Mouse (Mus musculus) right cerebral cortex, adult 18-20 months (tissue): ENCODE measurements around the gene Gprasp1.
A peak's percentile ranks its signal among the peaks of the same experiment; 100 is the strongest.
"Not testable (repeated sequence)": the region's sequence is repeated elsewhere in the genome, so short reads cannot be mapped to it uniquely, and the experiment has no call there.

Experiments
- DNase-seq: peaks from one replicate; pipeline ENCODE4 v3.0.0; 2022; ENCODE audit warnings: mixed read lengths

The Gprasp1 gene

DNA sequence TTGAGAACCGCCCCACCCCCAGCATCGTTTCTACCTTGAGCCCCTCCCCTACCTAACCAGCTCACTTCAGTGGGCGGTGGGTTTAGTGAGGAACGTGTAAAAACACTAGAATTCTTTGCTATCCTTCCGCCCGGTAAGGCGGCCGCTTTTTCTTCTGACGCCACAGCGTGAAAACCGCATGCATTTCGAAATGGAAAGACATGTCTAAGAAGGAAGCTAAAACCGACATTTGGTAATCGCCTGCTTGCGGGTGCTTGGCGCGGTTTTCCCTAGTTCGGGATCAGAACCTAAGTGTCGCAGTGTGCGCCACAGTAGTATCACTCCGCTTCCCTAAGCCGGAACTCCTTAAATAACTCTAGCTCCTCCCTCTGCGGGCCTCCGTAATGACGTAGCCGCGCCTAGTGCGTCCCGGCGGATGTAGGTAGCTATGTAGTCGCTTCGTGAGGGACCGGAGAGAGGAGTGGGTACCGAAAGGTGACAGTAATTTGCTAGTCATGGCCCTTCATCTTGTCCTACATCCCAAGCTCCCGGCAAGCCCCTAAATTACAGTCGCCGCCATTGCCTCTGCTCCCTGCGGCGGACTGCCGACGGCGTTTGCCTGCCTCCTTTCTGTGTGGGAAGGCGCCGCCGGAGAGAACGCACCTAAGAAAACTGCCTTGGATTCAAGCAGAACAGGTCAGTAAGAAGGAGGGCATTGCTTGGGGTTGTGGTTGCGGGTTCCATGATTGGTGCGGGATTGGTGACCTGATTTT lies at the start of gene Gprasp1, which contains the start of gene Armcx5:
Gene Gprasp1, plus strand, starts transcription at position 430 of the 752 bp plus-strand sequence.
Gene Armcx5, plus strand, starts transcription at position 430 of the 752 bp plus-strand sequence.
- DNase-seq = peak; percentile 92

DNA sequence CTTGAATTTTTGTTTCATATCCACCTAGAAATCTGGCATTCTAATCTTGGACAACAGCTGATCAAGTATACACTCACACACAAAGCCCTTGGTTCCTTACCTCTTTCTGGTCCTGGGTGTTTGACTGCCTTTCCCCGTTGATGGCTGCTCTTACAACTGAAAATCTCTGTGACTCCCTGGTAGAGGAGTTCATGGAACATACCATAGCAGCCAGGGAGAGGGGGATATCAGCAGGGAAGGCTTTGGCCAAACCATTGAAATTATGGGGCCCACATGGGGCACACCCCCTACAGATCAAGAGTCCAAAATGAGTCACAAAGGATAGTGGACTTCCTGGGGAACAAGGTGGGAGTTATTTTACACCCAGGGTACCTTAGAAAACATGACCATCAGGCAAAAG lies 48.9 kb upstream of the Gprasp1 start, which contains the start of gene Tcp11x2:
Gene Tcp11x2, minus strand, starts transcription at position 158 of the 400 bp plus-strand sequence.
- no peak for DNase-seq

DNA sequence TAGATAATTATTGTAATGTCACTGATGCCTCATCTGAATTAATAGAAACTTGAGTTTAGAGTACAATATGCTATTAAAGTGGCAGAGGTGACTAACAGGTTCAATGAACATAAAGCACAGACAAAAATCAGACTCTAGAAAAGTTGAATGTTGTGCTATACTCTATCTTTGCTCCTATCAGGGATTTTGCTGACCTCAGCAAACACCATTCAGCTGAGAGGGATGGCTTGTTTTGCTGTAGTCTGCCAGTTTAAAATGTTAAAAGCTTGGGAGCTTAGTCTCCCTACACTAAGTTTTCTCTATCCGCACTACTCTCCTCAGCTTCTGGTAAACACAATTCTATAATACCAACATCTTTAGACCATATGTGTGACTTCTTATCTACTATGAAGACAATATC lies 39.4 kb upstream of the Gprasp1 start:
- DNase-seq = no peak

- DNase-seq = no peak
Observed at GRCm38 (mm10) chrX:135704349-135704748, 38.2 kb upstream of the Gprasp1 start.

- DNase-seq = no peak
Observed at GRCm38 (mm10) chrX:135712845-135713244, 29.7 kb upstream of the Gprasp1 start.

DNA sequence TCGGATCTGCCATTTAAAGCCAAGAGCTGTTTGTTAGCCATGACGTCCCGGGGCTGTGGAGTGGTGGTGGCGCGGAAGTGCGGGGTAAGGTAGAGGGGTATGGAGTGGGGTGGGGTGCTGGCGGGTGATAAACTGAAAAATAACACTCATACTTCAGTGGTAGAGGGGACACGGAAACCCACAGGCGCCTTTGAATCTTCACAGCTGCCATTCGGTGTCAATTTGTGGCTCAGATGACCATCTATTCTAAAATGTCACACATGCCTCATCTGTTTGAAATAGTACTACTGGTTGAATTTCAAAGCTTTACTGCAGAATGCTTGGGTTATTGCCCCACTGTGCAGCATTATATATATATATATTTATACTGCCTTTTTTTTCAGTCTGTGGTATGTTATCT lies 17.4 kb upstream of the Gprasp1 start, which contains the start of gene Tmsb15a:
Gene Tmsb15a, minus strand, starts transcription at position 101 of the 400 bp plus-strand sequence.
- no peak for DNase-seq

- no peak for DNase-seq
Observed at GRCm38 (mm10) chrX:135738730-135739520, 3.6 kb upstream of the Gprasp1 start.

DNA sequence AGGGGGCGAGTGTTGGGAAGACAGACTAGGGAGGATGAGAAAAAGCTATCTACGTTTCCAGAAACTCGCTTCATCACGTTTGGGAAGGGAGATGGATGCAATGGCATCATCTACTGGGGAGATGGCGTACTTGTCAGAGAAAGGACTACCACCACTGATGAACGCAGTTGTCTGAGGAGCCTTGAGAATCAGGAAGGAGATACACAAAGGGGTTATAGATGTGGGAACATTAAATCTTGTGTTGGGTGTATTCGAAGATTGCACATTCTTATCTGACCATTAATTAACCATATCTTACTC lies 473 bp downstream of the Gprasp1 start:
- DNase-seq = no peak

GRCm38 (mm10) chrX:135745376-135745775 lies 2.8 kb downstream of the Gprasp1 start:
- not testable (repeated sequence) for DNase-seq

DNA sequence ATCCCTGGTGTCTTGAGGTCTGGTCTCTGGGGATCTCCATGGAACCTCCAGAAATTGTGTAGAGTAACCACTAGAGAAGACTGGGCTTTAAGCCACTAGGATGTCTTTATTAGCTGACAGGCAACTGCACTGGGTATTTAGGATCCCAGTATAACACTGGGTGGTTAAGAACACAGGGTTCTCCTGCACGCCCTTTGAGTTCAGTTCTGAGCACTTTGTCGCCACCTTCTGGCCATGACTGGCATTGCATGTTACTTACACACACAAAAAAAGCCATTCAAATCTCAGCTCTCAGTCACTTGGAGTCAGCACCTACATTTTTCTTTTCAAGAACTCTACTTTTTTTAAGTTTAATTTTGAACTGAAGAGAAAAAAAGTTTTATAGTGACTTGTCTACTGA lies 10.3 kb downstream of the Gprasp1 start:
- peak; percentile 72 for DNase-seq

DNA sequence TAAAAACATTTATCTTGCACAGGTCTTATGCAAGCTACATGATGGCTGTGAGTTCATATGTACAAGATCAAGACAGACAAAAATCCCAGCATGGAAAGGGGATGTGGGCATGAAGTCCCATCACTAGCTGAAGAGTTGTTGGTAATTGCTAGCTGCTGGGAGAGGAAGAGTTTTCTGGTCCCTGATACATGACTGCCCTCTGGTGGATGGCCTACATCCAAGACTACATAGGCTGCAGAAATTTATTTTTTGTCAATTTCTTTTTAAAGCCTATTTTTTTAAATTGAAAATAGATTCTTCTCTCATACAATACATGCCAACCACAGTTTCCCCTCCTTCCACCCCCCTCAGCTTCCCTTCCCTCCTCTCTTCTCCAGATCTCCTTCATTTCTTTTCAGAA lies 19.2 kb downstream of the Gprasp1 start:
- peak; percentile 14 for DNase-seq

DNA sequence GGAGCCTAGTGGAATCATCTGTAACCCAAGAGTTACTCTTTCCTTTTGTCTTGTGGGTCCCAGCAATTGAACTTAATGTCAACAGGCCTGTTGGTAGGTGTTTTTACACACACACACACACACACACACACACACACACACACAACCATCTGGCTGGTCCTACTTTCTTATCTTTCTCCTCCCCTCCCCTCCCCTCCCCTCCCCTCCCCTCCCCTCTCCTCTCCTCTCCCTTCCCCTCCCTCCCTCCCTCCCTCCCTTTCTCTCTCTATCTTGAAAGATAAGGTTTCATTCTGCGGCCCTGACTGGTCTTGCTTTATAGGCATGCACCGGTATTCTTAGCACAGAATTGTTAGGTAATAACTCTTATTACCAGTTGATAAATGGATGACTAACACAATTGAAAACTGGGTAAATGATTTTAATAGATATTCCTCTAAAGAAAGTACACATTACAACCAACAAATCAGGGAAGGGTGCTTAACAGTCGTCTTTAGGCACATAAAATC lies 25.6 kb downstream of the Gprasp1 start:
- no peak for DNase-seq

DNA sequence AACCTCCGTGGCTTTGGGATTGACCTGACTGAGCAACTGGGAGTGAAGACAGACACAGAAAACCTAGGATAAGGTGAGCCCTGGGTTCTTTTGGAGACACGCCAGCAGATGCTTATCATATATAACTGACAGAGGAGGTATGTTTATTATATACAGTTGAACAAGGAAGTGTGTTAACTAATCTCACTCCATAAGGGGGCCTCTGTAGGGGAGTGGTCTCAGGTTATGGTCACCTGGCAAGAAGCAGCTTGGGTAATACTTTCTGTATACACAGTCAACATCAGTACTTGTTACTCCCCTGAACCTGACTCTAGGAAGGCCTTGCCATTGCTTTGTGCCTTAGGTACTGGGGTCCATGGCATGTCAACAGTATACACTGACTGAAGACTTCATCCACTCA lies 26.0 kb downstream of the Gprasp1 start:
- no peak for DNase-seq

- no peak for DNase-seq
Observed at GRCm38 (mm10) chrX:135791536-135791935, 49.0 kb downstream of the Gprasp1 start.

GRCm38 (mm10) chrX:135792326-135792725 lies 49.8 kb downstream of the Gprasp1 start:
- DNase-seq = no peak

- peak; percentile 62 for DNase-seq
Observed at GRCm38 (mm10) chrX:135795591-135796304, 53.2 kb downstream of the Gprasp1 start.

GRCm38 (mm10) chrX:135796305-135797211 lies 54.0 kb downstream of the Gprasp1 start:
- DNase-seq = peak; percentile 12

DNA sequence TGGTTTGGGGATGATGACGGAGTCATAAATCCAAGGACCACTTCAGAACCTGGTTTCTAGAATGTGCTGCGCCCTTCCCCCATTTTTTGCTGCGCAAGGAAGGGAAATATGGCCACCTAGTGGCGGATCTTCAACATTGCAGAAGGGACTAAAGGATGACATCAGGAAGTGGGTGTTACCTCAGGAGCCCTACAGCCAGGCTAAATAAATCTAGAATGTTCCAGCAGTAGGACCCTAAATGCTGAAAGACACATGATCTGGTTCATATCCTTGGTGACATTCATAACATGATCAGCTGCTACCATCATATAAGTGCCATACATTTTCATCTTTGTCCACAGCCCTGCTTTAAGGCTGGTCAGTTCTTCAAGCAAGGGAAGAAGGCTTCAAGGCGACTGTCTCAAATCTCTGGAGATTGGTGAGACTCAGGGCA lies 54.7 kb downstream of the Gprasp1 start, which contains the start of gene Bhlhb9:
Gene Bhlhb9, plus strand, starts transcription at position 383 of the 433 bp plus-strand sequence.
- peak; percentile 60 for DNase-seq

- no peak for DNase-seq
Observed at GRCm38 (mm10) chrX:135804149-135804548, 61.6 kb downstream of the Gprasp1 start.

DNA sequence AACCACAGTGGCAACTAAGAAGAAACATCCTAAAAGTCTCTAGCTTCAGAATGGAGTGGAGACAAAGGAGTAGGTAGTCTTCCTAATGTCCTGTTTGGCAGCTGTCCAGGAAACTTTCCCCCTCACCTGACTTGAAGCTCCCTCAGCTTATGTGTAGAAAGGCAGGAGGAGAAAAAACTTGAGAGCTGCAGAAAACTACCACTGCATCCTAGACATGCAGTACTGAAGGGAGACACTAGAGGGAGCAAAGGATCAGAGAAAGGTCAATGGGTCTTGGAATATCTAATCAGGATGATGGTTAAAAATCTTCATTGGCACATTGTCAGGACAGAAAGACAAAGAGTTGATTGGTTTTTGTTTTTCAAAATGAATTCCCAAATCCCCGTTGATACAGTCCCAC lies 63.2 kb downstream of the Gprasp1 start:
- peak; percentile 32 for DNase-seq

GRCm38 (mm10) chrX:135835896-135836295 lies 93.4 kb downstream of the Gprasp1 start:
- DNase-seq = not testable (repeated sequence)

DNA sequence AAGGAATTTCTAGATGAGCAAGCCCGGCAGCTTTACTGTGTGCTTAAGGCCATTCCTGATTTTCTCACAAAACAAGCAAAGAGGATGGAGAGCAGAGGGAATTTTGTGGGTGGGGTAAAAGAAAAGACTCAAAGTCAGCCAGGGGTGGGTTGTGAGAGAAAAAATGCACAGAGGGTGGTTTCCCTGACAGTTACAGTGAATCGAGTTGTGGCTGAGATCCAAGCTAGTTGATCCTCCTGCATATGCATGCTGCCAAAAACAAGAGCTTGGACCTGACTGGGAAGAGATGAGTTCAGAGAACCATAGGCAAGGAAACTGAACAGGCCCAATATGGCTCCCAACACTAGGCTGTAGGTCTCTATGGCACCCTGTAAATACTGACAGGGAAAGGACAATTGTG lies 95.4 kb downstream of the Gprasp1 start:
- peak; percentile 34 for DNase-seq
